Mouse (Mus musculus) MEL (cell line): ENCODE results near the gene Fam107b. TPM values are rescaled to one million over a fixed set of nuclear protein-coding genes. Genes with fewer than 3 reads are reported as not detected.
A peak's percentile ranks its signal among the peaks of the same experiment; 100 is the strongest.

ENCODE experiments used
- DNase-seq: peaks from one replicate; pipeline ENCODE4 v3.0.0; 2011; ENCODE audit warnings: low read depth, low spot score
- H3K27ac ChIP-seq: 2 replicates; pipeline ENCODE4 v1.5.1; 2012; ENCODE audit warnings: low read depth, mild to moderate bottlenecking, control low read depth, low read length, moderate library complexity; ENCODE audit not compliant: control insufficient read depth
- H3K27me3 ChIP-seq, 2 experiments: fragments of 150-350 bp in 1 of 2; sonication (generic) in 1 of 2; 2 replicates each; pipeline ENCODE4 v1.6.1; 2012; ENCODE audit warnings: low read length in 2 of 2, mild to moderate bottlenecking in 2 of 2, improper control_type of control experiment in 1 of 2, moderate library complexity in 1 of 2; ENCODE audit not compliant: insufficient read depth in 2 of 2, control insufficient read depth in 1 of 2
- H3K36me3 ChIP-seq, 2 experiments: 2 replicates each; pipeline ENCODE4 v1.6.1; 2012 to 2014; ENCODE audit warnings: low read length in 2 of 2, improper control_type of control experiment in 1 of 2, inconsistent platforms in 1 of 2, mild to moderate bottlenecking in 1 of 2; ENCODE audit not compliant: insufficient read depth in 2 of 2, control insufficient read depth in 1 of 2
- H3K4me1 ChIP-seq, 2 experiments: fragments of 150-350 bp in 1 of 2; sonication (generic) in 1 of 2; 2 replicates each; pipeline ENCODE4 v1.6.1; 2012; ENCODE audit warnings: low read length in 2 of 2, improper control_type of control experiment in 1 of 2, mild to moderate bottlenecking in 1 of 2; ENCODE audit not compliant: insufficient read depth in 2 of 2, control insufficient read depth in 1 of 2
- H3K4me3 ChIP-seq, 2 experiments: fragments of 150-350 bp in 1 of 2; sonication (generic) in 1 of 2; 2 replicates each; pipeline ENCODE4 v1.5.1; 2012; ENCODE audit warnings: low read depth in 2 of 2, low read length in 2 of 2, mild to moderate bottlenecking in 2 of 2, moderate library complexity in 2 of 2, control low read depth in 1 of 2, improper control_type of control experiment in 1 of 2; ENCODE audit not compliant: control insufficient read depth in 1 of 2, insufficient read depth in 1 of 2
- H3K79me2 ChIP-seq: 2 replicates; pipeline ENCODE4 v1.6.1; 2012; ENCODE audit warnings: mild to moderate bottlenecking, low read length, moderate library complexity; ENCODE audit not compliant: control insufficient read depth, poor library complexity, insufficient read depth
- H3K9ac ChIP-seq: 2 replicates; pipeline ENCODE4 v1.6.1; 2012; ENCODE audit warnings: low read depth, mild to moderate bottlenecking, control low read depth, low read length, moderate library complexity; ENCODE audit not compliant: control insufficient read depth, poor library complexity, severe bottlenecking
- H3K9me3 ChIP-seq: fragments of 150-350 bp; sonication (generic); replicated peaks from 2 replicates; pipeline ENCODE4 v1.6.1; 2012; ENCODE audit warnings: mild to moderate bottlenecking, low read length, improper control_type of control experiment, moderate library complexity; ENCODE audit not compliant: insufficient read depth
- BHLHE40 ChIP-seq: IDR thresholded peaks from 2 replicates; pipeline ENCODE4 v1.6.1; 2012; ENCODE audit warnings: low read depth, mild to moderate bottlenecking, inconsistent platforms, low read length, improper control_type of control experiment, borderline replicate concordance
- CTCF ChIP-seq, 3 experiments: IDR thresholded peaks in 2 of 3; conservative IDR thresholded peaks in 1 of 3; 2 replicates each; pipeline ENCODE4 v1.5.1; 2011 to 2012; ENCODE audit warnings: low read length in 3 of 3, low read depth in 2 of 3, mild to moderate bottlenecking in 2 of 3, improper control_type of control experiment in 1 of 3, inconsistent platforms in 1 of 3, mixed read lengths in 1 of 3, moderate library complexity in 1 of 3; ENCODE audit not compliant: control insufficient read depth in 1 of 3, insufficient read depth in 1 of 3, poor library complexity in 1 of 3, severe bottlenecking in 1 of 3
- E2F4 ChIP-seq: IDR thresholded peaks from 2 replicates; pipeline ENCODE4 v1.6.1; 2011; ENCODE audit warnings: low read depth, low read length, improper control_type of control experiment, borderline replicate concordance
- ELF1 ChIP-seq: IDR thresholded peaks from 2 replicates; pipeline ENCODE4 v1.6.1; 2014; ENCODE audit warnings: low read depth, mild to moderate bottlenecking, inconsistent platforms, low read length, improper control_type of control experiment, moderate library complexity
- EP300 ChIP-seq, 2 experiments: IDR thresholded peaks; 2 replicates each; pipeline ENCODE4 v1.6.1; 2011; ENCODE audit warnings: improper control_type of control experiment in 2 of 2, low read length in 2 of 2, low read depth in 1 of 2, mild to moderate bottlenecking in 1 of 2
- ETS1 ChIP-seq: IDR thresholded peaks from 2 replicates; pipeline ENCODE4 v1.6.1; 2012; ENCODE audit warnings: low read depth, mild to moderate bottlenecking, inconsistent platforms, low read length, improper control_type of control experiment, moderate library complexity
- GABPA ChIP-seq: IDR thresholded peaks from 2 replicates; pipeline ENCODE4 v1.6.1; 2012; ENCODE audit warnings: low read depth, mild to moderate bottlenecking, inconsistent platforms, low read length, improper control_type of control experiment, moderate library complexity
- GATA1 ChIP-seq: IDR thresholded peaks from 2 replicates; pipeline ENCODE4 v1.6.1; 2011; ENCODE audit warnings: low read depth, low read length, improper control_type of control experiment
- HCFC1 ChIP-seq: IDR thresholded peaks from 2 replicates; pipeline ENCODE4 v1.6.1; 2012; ENCODE audit warnings: low read depth, mild to moderate bottlenecking, inconsistent platforms, low read length, improper control_type of control experiment, moderate library complexity
- JUND ChIP-seq: IDR thresholded peaks from 2 replicates; pipeline ENCODE4 v1.6.1; 2011; ENCODE audit warnings: low read depth, mild to moderate bottlenecking, improper control_type of control experiment, low read length
- KAT2A ChIP-seq: conservative IDR thresholded peaks from 2 replicates; pipeline ENCODE4 v1.6.1; 2012; ENCODE audit warnings: low read depth, low read length, improper control_type of control experiment, inconsistent platforms
- MAX ChIP-seq: IDR thresholded peaks from 2 replicates; pipeline ENCODE4 v1.6.1; 2011; ENCODE audit warnings: low read length, improper control_type of control experiment
- MAZ ChIP-seq: IDR thresholded peaks from 2 replicates; pipeline ENCODE4 v1.6.1; 2012; ENCODE audit warnings: low read depth, mild to moderate bottlenecking, inconsistent platforms, low read length, improper control_type of control experiment
- MXI1 ChIP-seq: IDR thresholded peaks from 2 replicates; pipeline ENCODE4 v1.6.1; 2011; ENCODE audit warnings: mild to moderate bottlenecking, low read depth, low read length, improper control_type of control experiment
- MYB ChIP-seq: IDR thresholded peaks from 2 replicates; pipeline ENCODE4 v1.6.1; 2011; ENCODE audit warnings: mild to moderate bottlenecking, low read depth, low read length, improper control_type of control experiment
- MYC ChIP-seq: IDR thresholded peaks from 2 replicates; pipeline ENCODE4 v1.6.1; 2011; ENCODE audit warnings: low read depth, mild to moderate bottlenecking, low read length, improper control_type of control experiment, moderate library complexity
- NELFE ChIP-seq: IDR thresholded peaks from 2 replicates; pipeline ENCODE4 v1.6.1; 2011; ENCODE audit warnings: low read depth, low read length, improper control_type of control experiment
- NRF1 ChIP-seq: IDR thresholded peaks from 2 replicates; pipeline ENCODE4 v1.6.1; 2014; ENCODE audit warnings: low read depth, mild to moderate bottlenecking, inconsistent platforms, low read length, improper control_type of control experiment, moderate library complexity; ENCODE audit not compliant: poor library complexity, insufficient read depth, severe bottlenecking
- POLR2AphosphoS5 ChIP-seq: IDR thresholded peaks from 2 replicates; pipeline ENCODE4 v1.6.1; 2012; ENCODE audit warnings: low read depth, borderline replicate concordance, mild to moderate bottlenecking, inconsistent platforms, low read length, moderate library complexity, mixed read lengths
- RCOR1 ChIP-seq: IDR thresholded peaks from 2 replicates; pipeline ENCODE4 v1.6.1; 2012; ENCODE audit warnings: low read depth, mild to moderate bottlenecking, inconsistent platforms, low read length, improper control_type of control experiment
- SIN3A ChIP-seq: IDR thresholded peaks from 2 replicates; pipeline ENCODE4 v1.6.1; 2012; ENCODE audit warnings: low read length, improper control_type of control experiment, inconsistent platforms
- SMC3 ChIP-seq: IDR thresholded peaks from 2 replicates; pipeline ENCODE4 v1.6.1; 2011; ENCODE audit warnings: low read depth, low read length, improper control_type of control experiment
- TAL1 ChIP-seq: IDR thresholded peaks from 2 replicates; pipeline ENCODE4 v1.6.1; 2012; ENCODE audit warnings: mild to moderate bottlenecking, inconsistent platforms, low read length, moderate library complexity, mixed read lengths
- TBP ChIP-seq: IDR thresholded peaks from 2 replicates; pipeline ENCODE4 v1.8.0; 2011; ENCODE audit warnings: low read depth, low read length, improper control_type of control experiment
- UBTF ChIP-seq: IDR thresholded peaks from 2 replicates; pipeline ENCODE4 v1.6.1; 2012; ENCODE audit warnings: low read depth, mild to moderate bottlenecking, inconsistent platforms, low read length, improper control_type of control experiment, moderate library complexity, borderline replicate concordance; ENCODE audit not compliant: insufficient read depth
- USF2 ChIP-seq, 2 experiments: IDR thresholded peaks; 2 replicates each; pipeline ENCODE4 v1.6.1; 2011 to 2012; ENCODE audit warnings: improper control_type of control experiment in 2 of 2, low read length in 2 of 2, borderline replicate concordance in 1 of 2, inconsistent platforms in 1 of 2, low read depth in 1 of 2, mild to moderate bottlenecking in 1 of 2; ENCODE audit not compliant: insufficient read depth in 1 of 2
- ZC3H11A ChIP-seq: IDR thresholded peaks from 2 replicates; pipeline ENCODE4 v1.6.1; 2012; ENCODE audit warnings: low read depth, mild to moderate bottlenecking, inconsistent platforms, low read length, improper control_type of control experiment
- ZKSCAN1 ChIP-seq: IDR thresholded peaks from 2 replicates; pipeline ENCODE4 v1.6.1; 2012; ENCODE audit warnings: low read depth, mild to moderate bottlenecking, inconsistent platforms, low read length, improper control_type of control experiment, moderate library complexity
- polyA plus RNA-seq, 2 experiments: library from polyadenylated mRNA; stranded (reverse) in 1 of 2; unstranded in 1 of 2; fragments of >175 nt in 1 of 2; fragments of >200 nt in 1 of 2; gene quantifications; 2 replicates each; pipeline versions ENCODE4 v1.2.1 to v1.2.4; 2012; ENCODE audit warnings: low replicate concordance in 2 of 2, low read depth in 1 of 2; ENCODE audit not compliant: insufficient read length in 2 of 2, insufficient read depth in 1 of 2, missing spikeins in 1 of 2
- total RNA-seq: library from RNA; depleted of rRNA; stranded (reverse); fragments of 300-350 nt; gene quantifications from 2 replicates; pipeline ENCODE4 v1.2.3, GENCODE M21; 2012

Gene Fam107b
- total and polyA plus RNA-seq, 3 experiments, result 10.0 to 15.5 TPM; not detected in 1

GRCm38 (mm10) chr2:3703806-3704205 lies 133.5 kb downstream of the Fam107b start:
- Histone ChIP-seq H3K9ac (peak overlapping the region; percentile 35), H3K4me3 (peak overlapping the region; percentile 6 to 17), H3K4me1 (peaks cover 18 to 23% of the 10 kb centered on the region in 2 experiments), H3K79me2 (no peaks in the 10 kb centered on the region), H3K27ac (peak overlapping the region; percentile 77), H3K9me3 (no peaks in the 10 kb centered on the region), H3K27me3 (no peaks in the 10 kb centered on the region), H3K36me3 (peaks cover 0 to 27% of the 10 kb centered on the region in 2 experiments; a peak in 2 of 4 replicates)
- DNase-seq, result peak; percentile 76
- TF ChIP-seq MXI1 (0 out of 2 replicates have a peak, but pooled peaks have one; percentile 31), TAL1 (0 out of 2 replicates have a peak, but pooled peaks have one; percentile 2), MAX (no peak), ETS1 (0 out of 2 replicates have a peak, but pooled peaks have one; percentile 5), MAZ (no peak), ZKSCAN1 (no peak), POLR2AphosphoS5 (no peak), TBP (peak; percentile 67)

- peak overlapping the region; percentile 6 to 25 for H3K4me3 ChIP-seq
- TF ChIP-seq GABPA (no peak), BHLHE40 (no peak), MYC (no peak), SIN3A (no peak), MXI1 (peak; percentile 26; the same call in 1 of the 2 replicates), SMC3 (no peak), MYB (no peak), GATA1 (no peak), UBTF (no peak), E2F4 (no peak), POLR2AphosphoS5 (no peak), CTCF (IDR thresholded peaks at IDR 0.05 in 2 of 3, conservative IDR thresholded peaks at IDR 0.05 in 1 of 3; ENCODE audit: control insufficient read depth in 1 of 3, insufficient read depth in 1 of 3, low read depth in 2 of 3, low read length in 3 of 3, poor library complexity in 1 of 3, severe bottlenecking in 1 of 3) (no peak), NRF1 (no peak), ETS1 (0 out of 2 replicates have a peak, but pooled peaks have one; percentile 11), KAT2A (0 out of 2 replicates have a peak, but pooled peaks have one; percentile 33), ELF1 (no peak), MAZ (no peak), RCOR1 (0 out of 2 replicates have a peak, but pooled peaks have one; percentile 11), EP300 (IDR thresholded peaks at IDR 0.05; ENCODE audit: low read depth in 1 of 2, low read length in 2 of 2) (no peak), HCFC1 (0 out of 2 replicates have a peak, but pooled peaks have one; percentile 26), USF2 (IDR thresholded peaks at IDR 0.05; ENCODE audit: borderline replicate concordance in 1 of 2, insufficient read depth in 1 of 2, low read depth in 1 of 2, low read length in 2 of 2) (no peak), JUND (no peak), NELFE (peak; percentile 22; the same call in 1 of the 2 replicates), ZC3H11A (no peak)
Measured at GRCm38 (mm10) chr2:3704311-3705162, 134.2 kb downstream of the Fam107b start.

More at GRCm38 (mm10) chr2:3704311-3705162, 134.2 kb downstream of the Fam107b start:
- H3K36me3 ChIP-seq, result peaks cover 0 to 27% of the 10 kb centered on the region in 2 experiments; a peak in 2 of 4 replicates
- peak overlapping the region; percentile 77 for H3K27ac ChIP-seq
- no peaks in the 10 kb centered on the region for H3K79me2 ChIP-seq
- H3K27me3 ChIP-seq, result no peaks in the 10 kb centered on the region
- peaks cover 18 to 23% of the 10 kb centered on the region in 2 experiments for H3K4me1 ChIP-seq
- DNase-seq, result peak; percentile 65
- peak overlapping the region; percentile 35 for H3K9ac ChIP-seq
- no peaks in the 10 kb centered on the region for H3K9me3 ChIP-seq
